19 mouse cellular contexts compared by ENCODE assay signal in genomic region chr2:140959246-140959645, GRCm38 (mm10).
A peak's percentile ranks its signal among the peaks of the same experiment; 100 is the strongest.
DNase-seq lines count a peak whose midpoint lies in the region; ATAC-seq and TF ChIP-seq lines count a peak whose summit lies in the region.
"Had no signal": no experiment of that assay in that cellular context is flagged by ENCODE, and none has a peak within 500 bp of the region (broad histone marks: within the 10 kb centered on the region; RNA-seq: fewer than 3 reads in every experiment).

No protein-coding gene starts in this region.

- TF ChIP-seq POLR2A in brain, embryonic 14.5 days (IDR thresholded peaks at IDR 0.05; ENCODE audit: borderline replicate concordance, extremely low read depth, insufficient read depth, insufficient read length, poor library complexity, severe bottlenecking) = no peak

- TF ChIP-seq CTCF in brain, embryonic 14.5 days (IDR thresholded peaks at IDR 0.05; ENCODE audit: borderline replicate concordance, extremely low read depth, insufficient read depth, insufficient read length) = no peak

- 70% methylated on average over 2 of the region's 2 CpGs for WGBS in forebrain, embryonic 15.5 days
- WGBS in forebrain, embryonic 12.5 days = 86% methylated on average over 2 of the region's 2 CpGs

- no peaks in the 10 kb centered on the region for H3K4me1 ChIP-seq in forebrain, embryonic 15.5 days
- H3K4me1 ChIP-seq in forebrain, embryonic 12.5 days = no peaks in the 10 kb centered on the region
- H3K4me1 ChIP-seq: liver, embryonic 15.5 days; lung, embryonic 15.5 days; megakaryocyte, embryonic 14.5 days; midbrain, embryonic 13.5 days had no signal

- no peak overlapping the region for H3K4me3 ChIP-seq in forebrain, embryonic 15.5 days
- no peak overlapping the region for H3K4me3 ChIP-seq in forebrain, embryonic 12.5 days (replicated peaks)
- H3K4me3 ChIP-seq: gastrocnemius, adult 2 months; left cerebral cortex, adult 2 months; liver, embryonic 15.5 days; lung, embryonic 15.5 days; megakaryocyte, embryonic 14.5 days; midbrain, embryonic 13.5 days had no signal

- peak; percentile 52 for DNase-seq in brain, embryonic 14.5 days (ENCODE audit: low read depth)
- peak; percentile 32 for DNase-seq in cerebellum, adult 9-11 months
- DNase-seq in layer of hippocampus, postnatal 14 days (ENCODE audit: low spot score in 2 of 2) = peak; percentile 9 to 35
- no peak for DNase-seq in spleen, adult 18-20 months
- no peak for DNase-seq in kidney, postnatal 10 days
- DNase-seq: adrenal gland, postnatal 10 days; gastrocnemius, adult 2 months; kidney, adult 18-20 months; lung, postnatal 36 days; thymus, postnatal 25 days had no signal

- H3K27ac ChIP-seq in forebrain, embryonic 15.5 days (replicated peaks) = no peak overlapping the region
- H3K27ac ChIP-seq in forebrain, embryonic 12.5 days = no peak overlapping the region
- H3K27ac ChIP-seq: gastrocnemius, adult 2 months; hindbrain, embryonic 14.5 days; left cerebral cortex, adult 2 months; liver, embryonic 15.5 days; lung, embryonic 15.5 days; midbrain, embryonic 13.5 days had no signal

- no peaks in the 10 kb centered on the region for H3K36me3 ChIP-seq in forebrain, embryonic 15.5 days
- H3K36me3 ChIP-seq in forebrain, embryonic 12.5 days (replicated peaks) = no peaks in the 10 kb centered on the region
- H3K36me3 ChIP-seq: liver, embryonic 15.5 days; lung, embryonic 15.5 days; midbrain, embryonic 13.5 days had no signal

- no peak overlapping the region for H3K9ac ChIP-seq in forebrain, embryonic 15.5 days (replicated peaks)
- no peak overlapping the region for H3K9ac ChIP-seq in forebrain, embryonic 12.5 days
- H3K9ac ChIP-seq: hindbrain, embryonic 14.5 days; liver, embryonic 15.5 days; lung, embryonic 15.5 days; midbrain, embryonic 13.5 days had no signal

- no peak overlapping the region for H3K4me2 ChIP-seq in forebrain, embryonic 15.5 days (replicated peaks)
- no peak overlapping the region for H3K4me2 ChIP-seq in forebrain, embryonic 12.5 days
- H3K4me2 ChIP-seq: hindbrain, embryonic 14.5 days; liver, embryonic 15.5 days; lung, embryonic 15.5 days; midbrain, embryonic 13.5 days had no signal

- no peaks in the 10 kb centered on the region for H3K9me3 ChIP-seq in forebrain, embryonic 15.5 days
- H3K9me3 ChIP-seq in forebrain, embryonic 12.5 days = no peaks in the 10 kb centered on the region
- H3K9me3 ChIP-seq: liver, embryonic 15.5 days; lung, embryonic 15.5 days; megakaryocyte, embryonic 14.5 days; midbrain, embryonic 13.5 days had no signal

- ATAC-seq in forebrain, embryonic 15.5 days (replicated peaks) = peak; percentile 64; the same call in 1 of the 2 replicates
- ATAC-seq in forebrain, embryonic 12.5 days (ENCODE audit: low FRiP score) = no peak
- ATAC-seq: inflammation-experienced regulatory T-cells, adult 6 months; midbrain, embryonic 13.5 days had no signal

- no peaks in the 10 kb centered on the region for H3K27me3 ChIP-seq in forebrain, embryonic 15.5 days
- H3K27me3 ChIP-seq in forebrain, embryonic 12.5 days = no peaks in the 10 kb centered on the region
- H3K27me3 ChIP-seq: liver, embryonic 15.5 days; lung, embryonic 15.5 days; megakaryocyte, embryonic 14.5 days; midbrain, embryonic 13.5 days had no signal

Comparison
In these comparisons a context has a peak if more than half of its experiments do, and no peak if none do; other contexts are left out.
1. DNase-seq: peak in brain, embryonic 14.5 days (single experiment), cerebellum, adult 9-11 months (single experiment) and layer of hippocampus, postnatal 14 days (2 of 2); none in spleen, adult 18-20 months (0 of 2) and kidney, postnatal 10 days (single experiment).